Mouse (Mus musculus) olfactory bulb, adult 2 months (tissue): ENCODE measurements at regions not wholly inside any gene's neighbourhood (a gene's known extent, or its start where the extent isn't known, plus 50 kb on each side); places are given as distances from the start of the nearest gene placed in this dataset.

Experiments
- CTCF ChIP-seq: fragments of 200-500 bp; IDR thresholded peaks from 2 replicates; pipeline ENCODE4 v1.5.1; 2012; ENCODE audit warnings: low read depth, mild to moderate bottlenecking, low read length, moderate library complexity; ENCODE audit not compliant: insufficient read depth
- POLR2A ChIP-seq: fragments of 200-500 bp; IDR thresholded peaks from 2 replicates; pipeline ENCODE4 v1.6.1; 2012; ENCODE audit warnings: mild to moderate bottlenecking, low read depth, low read length, moderate library complexity; ENCODE audit not compliant: insufficient read depth

GRCm38 (mm10) chr9:122487001-122487400 is 135.6 kb downstream of the Abhd5 start:
- no peak for TF ChIP-seq CTCF
- no peak for TF ChIP-seq POLR2A
